Mouse (Mus musculus) forebrain, embryonic 10.5 days (tissue): ENCODE results near the gene Peak1. TPM values are rescaled to one million over a fixed set of nuclear protein-coding genes. Genes with fewer than 3 reads are reported as not detected.
A peak's percentile ranks its signal among the peaks of the same experiment; 100 is the strongest.
"Not testable (repeated sequence)": the region's sequence is repeated elsewhere in the genome, so short reads cannot be mapped to it uniquely, and the experiment has no call there.

Experiments
- DNase-seq: peaks from one replicate; pipeline ENCODE4 v3.0.0-alpha.2; 2017; ENCODE audit warnings: low spot score; ENCODE audit errors: extremely low spot score
- H3K27ac ChIP-seq: fragments of 300-500 bp; sonication (generic); 2 replicates; pipeline ENCODE4 v1.5.1; 2016; ENCODE audit warnings: mild to moderate bottlenecking
- H3K27me3 ChIP-seq: fragments of 300-500 bp; sonication (generic); 2 replicates; pipeline ENCODE4 v1.6.1; 2016; ENCODE audit warnings: mild to moderate bottlenecking; ENCODE audit not compliant: poor library complexity, severe bottlenecking
- H3K36me3 ChIP-seq: fragments of 300-500 bp; sonication (generic); replicated peaks from 2 replicates; pipeline ENCODE4 v1.6.1; 2016; ENCODE audit warnings: mild to moderate bottlenecking, moderate library complexity
- H3K4me1 ChIP-seq: fragments of 300-500 bp; sonication (generic); 2 replicates; pipeline ENCODE4 v1.6.1; 2016
- H3K4me3 ChIP-seq: fragments of 300-500 bp; sonication (generic); 2 replicates; pipeline ENCODE4 v1.5.1; 2016; ENCODE audit warnings: mild to moderate bottlenecking, moderate library complexity
- H3K9me3 ChIP-seq: fragments of 300-500 bp; sonication (generic); 2 replicates; pipeline ENCODE4 v1.6.1; 2016; ENCODE audit warnings: mild to moderate bottlenecking, moderate library complexity
- WGBS: fragments of 180-500 bp; shearing (Covaris S2); methylation state at CpG from one replicate; pipeline ENCODE4 v1.1.7; 2016; 5-methylcytosine and 5-hydroxymethylcytosine counted together
- polyA plus RNA-seq: library from polyadenylated mRNA; unstranded; fragments of >200 nt; fragmentation: Nextera tagmentation; extraction: Ambion mirVana; gene quantifications from 2 replicates; pipeline ENCODE4 v1.2.1, GENCODE M21; 2016

Gene Peak1
- polyA plus RNA-seq, 1 experiment from 2014 or later = 4.3 TPM

GRCm38 (mm10) chr9:56437300-56437892, 19.5 kb upstream of the Peak1 start:
- H3K9me3 ChIP-seq, DNase-seq, H3K36me3 ChIP-seq, H3K27me3 ChIP-seq, H3K4me3 ChIP-seq, H3K4me1 ChIP-seq, H3K27ac ChIP-seq: not testable (repeated sequence)
- WGBS = 95% methylated on average over 29 of the region's 29 CpGs

GRCm38 (mm10) chr9:56435821-56436526, 18.1 kb upstream of the Peak1 start:
- no peak for DNase-seq
- H3K4me3 ChIP-seq = no peak overlapping the region
- H3K4me1 ChIP-seq = peaks cover 4% of the 10 kb centered on the region; the same call in 1 of the 2 replicates
- no peaks in the 10 kb centered on the region for H3K36me3 ChIP-seq
- WGBS = 90% methylated on average over 5 of the region's 5 CpGs
- no peaks in the 10 kb centered on the region for H3K27me3 ChIP-seq
- no peaks in the 10 kb centered on the region for H3K9me3 ChIP-seq
- H3K27ac ChIP-seq = no peak overlapping the region

- 89% methylated on average over 4 of the region's 4 CpGs for WGBS
- no peaks in the 10 kb centered on the region for H3K9me3 ChIP-seq
- no peak overlapping the region for H3K4me3 ChIP-seq
- H3K27me3 ChIP-seq = no peaks in the 10 kb centered on the region
- no peak overlapping the region for H3K27ac ChIP-seq
- peaks cover 17% of the 10 kb centered on the region for H3K4me1 ChIP-seq
- H3K36me3 ChIP-seq = peaks cover 5% of the 10 kb centered on the region
- DNase-seq = no peak
Observed at GRCm38 (mm10) chr9:56424861-56425260, 7.0 kb upstream of the Peak1 start.

GRCm38 (mm10) chr9:56421991-56422390, 4.1 kb upstream of the Peak1 start:
- H3K4me1 ChIP-seq = peaks cover 29% of the 10 kb centered on the region
- H3K27me3 ChIP-seq = no peaks in the 10 kb centered on the region
- no peak overlapping the region for H3K4me3 ChIP-seq
- H3K36me3 ChIP-seq = peaks cover 5% of the 10 kb centered on the region
- DNase-seq = no peak
- WGBS = 84% methylated on average over 5 of the region's 5 CpGs
- no peak overlapping the region for H3K27ac ChIP-seq
- H3K9me3 ChIP-seq = no peaks in the 10 kb centered on the region

- Histone ChIP-seq H3K9me3 (no peaks in the 10 kb centered on the region), H3K4me1 (peaks cover 37% of the 10 kb centered on the region), H3K27ac (no peak overlapping the region), H3K36me3 (peaks cover 5% of the 10 kb centered on the region), H3K4me3 (no peak overlapping the region), H3K27me3 (no peaks in the 10 kb centered on the region)
- DNase-seq = no peak
- 88% methylated on average over 9 of the region's 9 CpGs for WGBS
Observed at GRCm38 (mm10) chr9:56420892-56421601, 3.2 kb upstream of the Peak1 start.

- Histone ChIP-seq H3K27me3 (no peaks in the 10 kb centered on the region), H3K36me3 (peaks cover 5% of the 10 kb centered on the region), H3K4me1 (peaks cover 37% of the 10 kb centered on the region), H3K4me3 (no peak overlapping the region), H3K9me3 (no peaks in the 10 kb centered on the region), H3K27ac (no peak overlapping the region)
- DNase-seq = no peak
- WGBS = 96% methylated on average over 1 of the region's 1 CpGs
Observed at GRCm38 (mm10) chr9:56420236-56420635, 2.4 kb upstream of the Peak1 start.

- peak; percentile 81 for DNase-seq
- Histone ChIP-seq H3K27me3 (no peaks in the 10 kb centered on the region), H3K27ac (peak overlapping the region; percentile 96), H3K36me3 (no peaks in the 10 kb centered on the region), H3K9me3 (no peaks in the 10 kb centered on the region), H3K4me3 (peak overlapping the region; percentile 79), H3K4me1 (peaks cover 37% of the 10 kb centered on the region)
- WGBS = under 1% methylated on average over 11 of the region's 11 CpGs
Observed at GRCm38 (mm10) chr9:56418738-56419239, 922 bp upstream of the Peak1 start.

- Histone ChIP-seq H3K36me3 (no peaks in the 10 kb centered on the region), H3K27ac (peak overlapping the region; percentile 96), H3K4me1 (peaks cover 31% of the 10 kb centered on the region), H3K27me3 (no peaks in the 10 kb centered on the region), H3K9me3 (no peaks in the 10 kb centered on the region), H3K4me3 (peak overlapping the region; percentile 79)
- 0% methylated on average over 39 of the region's 40 CpGs for WGBS
- DNase-seq = peak; percentile 75
Observed at GRCm38 (mm10) chr9:56417415-56417947, 386 bp downstream of the Peak1 start.

GRCm38 (mm10) chr9:56415935-56416607, 1.8 kb downstream of the Peak1 start:
- H3K9me3 ChIP-seq = no peaks in the 10 kb centered on the region
- DNase-seq = no peak
- no peak overlapping the region for H3K27ac ChIP-seq
- WGBS = 74% methylated on average over 4 of the region's 4 CpGs
- no peaks in the 10 kb centered on the region for H3K27me3 ChIP-seq
- H3K4me1 ChIP-seq = peaks cover 29% of the 10 kb centered on the region
- H3K4me3 ChIP-seq = no peak overlapping the region
- H3K36me3 ChIP-seq = no peaks in the 10 kb centered on the region

GRCm38 (mm10) chr9:56415393-56415792, 2.5 kb downstream of the Peak1 start:
- no peaks in the 10 kb centered on the region for H3K27me3 ChIP-seq
- peaks cover 25% of the 10 kb centered on the region for H3K4me1 ChIP-seq
- H3K9me3 ChIP-seq = no peaks in the 10 kb centered on the region
- no peak overlapping the region for H3K4me3 ChIP-seq
- H3K27ac ChIP-seq = no peak overlapping the region
- WGBS = 85% methylated on average over 1 of the region's 1 CpGs
- H3K36me3 ChIP-seq = no peaks in the 10 kb centered on the region
- DNase-seq = no peak

- H3K27me3 ChIP-seq = no peaks in the 10 kb centered on the region
- H3K4me1 ChIP-seq = peaks cover 15% of the 10 kb centered on the region
- no peak for DNase-seq
- no peaks in the 10 kb centered on the region for H3K9me3 ChIP-seq
- no peak overlapping the region for H3K27ac ChIP-seq
- no peak overlapping the region for H3K4me3 ChIP-seq
- H3K36me3 ChIP-seq = no peaks in the 10 kb centered on the region
Observed at GRCm38 (mm10) chr9:56414322-56414721, 3.5 kb downstream of the Peak1 start.

- Histone ChIP-seq H3K27me3 (no peaks in the 10 kb centered on the region), H3K4me1 (peaks cover 13% of the 10 kb centered on the region), H3K27ac (no peak overlapping the region), H3K36me3 (no peaks in the 10 kb centered on the region), H3K4me3 (no peak overlapping the region), H3K9me3 (no peaks in the 10 kb centered on the region)
- no peak for DNase-seq
- 75% methylated on average over 1 of the region's 1 CpGs for WGBS
Observed at GRCm38 (mm10) chr9:56412716-56413115, 5.2 kb downstream of the Peak1 start.
